Mouse (Mus musculus) liver, embryonic 14.5 days (tissue): Measurements from ENCODE around the gene Abat. TPM values are rescaled to one million over a fixed set of nuclear protein-coding genes. Genes with fewer than 3 reads are reported as not detected.

Experiments
- ATAC-seq: fragments of 200-750 bp; cut with Nextera tagmentation; 2 replicates; pipeline ENCODE4 v1.8.0; 2017; ENCODE audit warnings: moderate number of reproducible peaks, mild to moderate bottlenecking, moderate library complexity; ENCODE audit not compliant: insufficient read depth
- DNase-seq, 3 experiments: peaks; one replicate each; pipeline ENCODE4 v3.0.0-alpha.2; 2012 to 2013; ENCODE audit warnings: low read depth in 3 of 3, low spot score in 3 of 3
- H3K27ac ChIP-seq: fragments of 300-500 bp; sonication (generic); 2 replicates; pipeline ENCODE4 v1.5.1; 2014; ENCODE audit warnings: moderate library complexity, mild to moderate bottlenecking, control low read depth, inconsistent platforms
- H3K27me3 ChIP-seq: fragments of 300-500 bp; sonication (generic); 2 replicates; pipeline ENCODE4 v1.6.1; 2014; ENCODE audit warnings: mild to moderate bottlenecking, low read length, moderate library complexity; ENCODE audit not compliant: control insufficient read depth, insufficient read depth
- H3K36me3 ChIP-seq: fragments of 300-500 bp; sonication (generic); replicated peaks from 2 replicates; pipeline ENCODE4 v1.6.1; 2014; ENCODE audit warnings: low read depth; ENCODE audit not compliant: control insufficient read depth, insufficient read depth
- H3K4me1 ChIP-seq, 2 experiments: fragments of 200-500 bp in 1 of 2; fragments of 300-500 bp in 1 of 2; sonication (generic) in 1 of 2; replicated peaks; 2 replicates each; pipeline ENCODE4 v1.6.1; 2012 to 2014; ENCODE audit warnings: antibody characterized with exemption in 1 of 2, inconsistent platforms in 1 of 2, low read length in 1 of 2; ENCODE audit not compliant: control insufficient read depth in 2 of 2, insufficient read depth in 2 of 2
- H3K4me2 ChIP-seq: fragments of 300-500 bp; sonication (generic); 2 replicates; pipeline ENCODE4 v1.6.1; 2014; ENCODE audit warnings: low read depth, mild to moderate bottlenecking, control low read depth, moderate library complexity
- H3K4me3 ChIP-seq, 2 experiments: fragments of 200-500 bp in 1 of 2; fragments of 300-500 bp in 1 of 2; sonication (generic) in 1 of 2; 2 replicates each; pipeline ENCODE4 v1.5.1; 2012 to 2014; ENCODE audit warnings: low read depth in 2 of 2, low read length in 2 of 2, mild to moderate bottlenecking in 2 of 2, control low read depth in 1 of 2, inconsistent platforms in 1 of 2, moderate library complexity in 1 of 2; ENCODE audit not compliant: insufficient read depth in 1 of 2
- H3K9ac ChIP-seq: fragments of 300-500 bp; sonication (generic); replicated peaks from 2 replicates; pipeline ENCODE4 v1.6.1; 2014; ENCODE audit warnings: mild to moderate bottlenecking, control low read depth, moderate library complexity
- H3K9me3 ChIP-seq: fragments of 300-500 bp; sonication (generic); 2 replicates; pipeline ENCODE4 v1.6.1; 2016; ENCODE audit warnings: low read length, mixed read lengths; ENCODE audit not compliant: control insufficient read depth
- CTCF ChIP-seq: IDR thresholded peaks from 2 replicates; pipeline ENCODE4 v1.5.1; 2016; ENCODE audit warnings: antibody characterized with exemption, low read depth, control low read depth
- EP300 ChIP-seq: IDR thresholded peaks from 2 replicates; pipeline ENCODE4 v1.6.1; 2016; ENCODE audit warnings: antibody characterized with exemption, low read depth
- WGBS: fragments of 180-500 bp; shearing (Covaris S2); extraction: QIAGEN DNeasy Blood & Tissue Kit; methylation state at CpG from one replicate; pipeline ENCODE4 v1.1.7; 2014; ENCODE audit not compliant: insufficient replicate concordance; 5-methylcytosine and 5-hydroxymethylcytosine counted together
- polyA plus RNA-seq, 2 experiments: library from polyadenylated mRNA; depleted of rRNA in 1 of 2; stranded (reverse) in 1 of 2; unstranded in 1 of 2; fragments of >200 nt; fragmentation: Nextera tagmentation in 1 of 2; extraction: Ambion mirVana in 1 of 2; gene quantifications; 2 replicates each; pipeline versions ENCODE4 v1.2.1 to v1.2.3; 2012 to 2014

Abat gene
- polyA plus RNA-seq, 2 experiments: 12.8 to 13.7 TPM

GRCm38 (mm10) chr16:8584248-8584647 is 71.0 kb downstream of the Abat start:
- no peak overlapping the region for H3K27ac ChIP-seq
- H3K4me2 ChIP-seq: no peak overlapping the region
- ATAC-seq (no peak), DNase-seq (no peak)
- no peaks in the 10 kb centered on the region for H3K36me3 ChIP-seq
- H3K4me1 ChIP-seq: no peaks in the 10 kb centered on the region
- 67% methylated on average over 1 of the region's 1 CpGs for WGBS
- H3K9ac ChIP-seq: no peak overlapping the region
- no peaks in the 10 kb centered on the region; the same call in none of the 2 replicates for H3K9me3 ChIP-seq
- no peaks in the 10 kb centered on the region for H3K27me3 ChIP-seq
- TF ChIP-seq EP300 (no peak), CTCF (no peak)
- no peak overlapping the region for H3K4me3 ChIP-seq

- TF ChIP-seq EP300 (no peak), CTCF (no peak)
- Histone ChIP-seq H3K9ac (no peak overlapping the region), H3K4me1 (no peaks in the 10 kb centered on the region), H3K4me2 (no peak overlapping the region), H3K27ac (no peak overlapping the region), H3K36me3 (no peaks in the 10 kb centered on the region), H3K4me3 (no peak overlapping the region), H3K9me3 (no peaks in the 10 kb centered on the region; the same call in none of the 2 replicates), H3K27me3 (no peaks in the 10 kb centered on the region)
- 52% methylated on average over 5 of the region's 5 CpGs for WGBS
- DNase-seq: no peak
- no peak for ATAC-seq
Observed at GRCm38 (mm10) chr16:8585056-8585455, 71.8 kb downstream of the Abat start.

- WGBS: 51% methylated on average over 4 of the region's 4 CpGs
- H3K9ac ChIP-seq: no peak overlapping the region
- no peaks in the 10 kb centered on the region for H3K27me3 ChIP-seq
- no peaks in the 10 kb centered on the region for H3K36me3 ChIP-seq
- no peak overlapping the region for H3K4me3 ChIP-seq
- DNase-seq (no peak), ATAC-seq (no peak)
- no peak overlapping the region for H3K27ac ChIP-seq
- H3K4me1 ChIP-seq: no peaks in the 10 kb centered on the region
- TF ChIP-seq CTCF (no peak), EP300 (no peak)
- no peak overlapping the region for H3K4me2 ChIP-seq
- no peaks in the 10 kb centered on the region for H3K9me3 ChIP-seq
Observed at GRCm38 (mm10) chr16:8595411-8595810, 82.2 kb downstream of the Abat start.

- DNase-seq (no peak), ATAC-seq (no peak)
- Histone ChIP-seq H3K9ac (no peak overlapping the region), H3K4me1 (no peaks in the 10 kb centered on the region), H3K9me3 (no peaks in the 10 kb centered on the region), H3K4me3 (no peak overlapping the region), H3K36me3 (no peaks in the 10 kb centered on the region), H3K4me2 (no peak overlapping the region), H3K27me3 (no peaks in the 10 kb centered on the region), H3K27ac (no peak overlapping the region)
- TF ChIP-seq CTCF: no peak
- no peak for TF ChIP-seq EP300
- 60% methylated on average over 4 of the region's 4 CpGs for WGBS
Observed at GRCm38 (mm10) chr16:8596336-8596735, 83.1 kb downstream of the Abat start.

GRCm38 (mm10) chr16:8597516-8597915 is 84.3 kb downstream of the Abat start:
- Histone ChIP-seq H3K4me1 (no peaks in the 10 kb centered on the region; a peak in 1 of 4 replicates), H3K27ac (no peak overlapping the region), H3K4me2 (no peak overlapping the region), H3K27me3 (no peaks in the 10 kb centered on the region), H3K9me3 (no peaks in the 10 kb centered on the region), H3K36me3 (no peaks in the 10 kb centered on the region), H3K9ac (no peak overlapping the region), H3K4me3 (no peak overlapping the region)
- WGBS: 62% methylated on average over 5 of the region's 5 CpGs
- ATAC-seq (no peak), DNase-seq (no peak)
- TF ChIP-seq CTCF: no peak
- TF ChIP-seq EP300: no peak
